Comparison of ENCODE assay signal across 14 mouse cellular contexts in genomic region chr6:28743586-28743985, GRCm38 (mm10).
DNase-seq lines count a peak whose midpoint lies in the region; ATAC-seq and TF ChIP-seq lines count a peak whose summit lies in the region.
"Had no signal": no experiment of that assay in that cellular context is flagged by ENCODE, and none has a peak within 500 bp of the region (broad histone marks: within the 10 kb centered on the region; RNA-seq: fewer than 3 reads in every experiment).

No protein-coding gene starts in this region.

- H3K4me1 ChIP-seq in heart, embryonic 13.5 days, result peaks cover 24% of the 10 kb centered on the region
- no peaks in the 10 kb centered on the region for H3K4me1 ChIP-seq in intestine, embryonic 16.5 days (ENCODE audit: control insufficient read depth, insufficient read depth, low read length)
- H3K4me1 ChIP-seq: limb, embryonic 13.5 days had no signal

- H3K9me3 ChIP-seq in heart, embryonic 13.5 days, result no peaks in the 10 kb centered on the region
- no peaks in the 10 kb centered on the region for H3K9me3 ChIP-seq in intestine, embryonic 16.5 days (ENCODE audit: control insufficient read depth, low read length)
- H3K9me3 ChIP-seq: intestine, embryonic 15.5 days; limb, embryonic 13.5 days had no signal

- intact Hi-C loops in heart, postnatal 36 days (cut with DNase I), result no loop called here

- peaks cover 24% of the 10 kb centered on the region for H3K36me3 ChIP-seq in heart, embryonic 13.5 days
- no peaks in the 10 kb centered on the region for H3K36me3 ChIP-seq in intestine, embryonic 16.5 days (ENCODE audit: control insufficient read depth, insufficient read depth, low read length)

- no peak for DNase-seq in heart, postnatal 36 days
- no peak for DNase-seq in layer of hippocampus, adult 2 months (ENCODE audit: low spot score in 2 of 2)
- DNase-seq in layer of hippocampus, postnatal 10 days (ENCODE audit: low spot score in 2 of 2), result no peak
- peak; percentile 26 for DNase-seq in Muller cell, postnatal 12 days (ENCODE audit: inconsistent ontology term)
- DNase-seq in adipocyte (ENCODE audit: low spot score), result peak; percentile 16
- DNase-seq in adrenal gland, adult 2 months, result no peak
- DNase-seq: layer of hippocampus, postnatal 36 days; liver, postnatal 0 days had no signal

- no peak overlapping the region for H3K4me2 ChIP-seq in heart, embryonic 13.5 days
- no peak overlapping the region for H3K4me2 ChIP-seq in intestine, embryonic 16.5 days (ENCODE audit: low read depth, low read length)
- H3K4me2 ChIP-seq: intestine, embryonic 15.5 days; limb, embryonic 13.5 days; midbrain, embryonic 11.5 days had no signal

- 16% methylated on average over 1 of the region's 1 CpGs for whole genome bisulfite sequencing in heart, embryonic 13.5 days
- WGBS in intestine, embryonic 16.5 days, result 35% methylated on average over 1 of the region's 1 CpGs

- ATAC-seq in heart, embryonic 13.5 days (ENCODE audit: extremely low read depth, insufficient number of reproducible peaks, low FRiP score, low TSS enrichment), result no peak
- no peak for ATAC-seq in intestine, embryonic 16.5 days
- ATAC-seq: CD4-positive, CD25-positive, alpha-beta regulatory T cell, adult 4 months; intestine, embryonic 15.5 days; liver, postnatal 0 days had no signal

- H3K27ac ChIP-seq in heart, embryonic 13.5 days (replicated peaks), result peak overlapping the region; percentile 55
- H3K27ac ChIP-seq in layer of hippocampus, adult 2 months, result peak overlapping the region; percentile 5
- H3K27ac ChIP-seq in intestine, embryonic 16.5 days (ENCODE audit: low read length), result no peak overlapping the region
- H3K27ac ChIP-seq: intestine, embryonic 15.5 days; limb, embryonic 13.5 days had no signal

- H3K27me3 ChIP-seq in heart, embryonic 13.5 days (replicated peaks), result no peaks in the 10 kb centered on the region
- H3K27me3 ChIP-seq in intestine, embryonic 16.5 days (replicated peaks; ENCODE audit: control insufficient read depth, insufficient read depth, low read length), result no peaks in the 10 kb centered on the region
- H3K27me3 ChIP-seq: intestine, embryonic 15.5 days; limb, embryonic 13.5 days had no signal

- H3K4me3 ChIP-seq in heart, embryonic 13.5 days, result no peak overlapping the region
- H3K4me3 ChIP-seq in layer of hippocampus, adult 2 months, result no peak overlapping the region
- no peak overlapping the region for H3K4me3 ChIP-seq in intestine, embryonic 16.5 days (ENCODE audit: low read length)
- H3K4me3 ChIP-seq: intestine, embryonic 15.5 days; limb, embryonic 13.5 days had no signal

- TF ChIP-seq CTCF in layer of hippocampus, adult 2 months (conservative IDR thresholded peaks at IDR 0.05), result no peak

- no peak overlapping the region for H3K9ac ChIP-seq in heart, embryonic 13.5 days
- no peak overlapping the region for H3K9ac ChIP-seq in intestine, embryonic 16.5 days (ENCODE audit: low read depth, low read length)
- H3K9ac ChIP-seq: intestine, embryonic 15.5 days; limb, embryonic 13.5 days; liver, postnatal 0 days had no signal

Comparison
In these comparisons a context has a peak if more than half of its experiments do, and no peak if none do; other contexts are left out.
1. DNase-seq: peak in Muller cell, postnatal 12 days (single experiment) and adipocyte (single experiment); none in heart, postnatal 36 days (0 of 2), layer of hippocampus, adult 2 months (0 of 2), layer of hippocampus, postnatal 10 days (0 of 2) and adrenal gland, adult 2 months (single experiment).